Mouse (Mus musculus) hindbrain, postnatal 0 days (tissue): ENCODE results near the gene Prkcb. TPM values are rescaled to one million over a fixed set of nuclear protein-coding genes. Genes with fewer than 3 reads are reported as not detected.

ENCODE experiments used
- ATAC-seq: fragments of 200-750 bp; cut with Nextera tagmentation; 2 replicates; pipeline ENCODE4 v1.8.0; 2017; ENCODE audit warnings: mild to moderate bottlenecking, moderate TSS enrichment, moderate library complexity
- DNase-seq: peaks from one replicate; pipeline ENCODE4 v3.0.0-alpha.2; 2015; ENCODE audit warnings: low spot score
- H3K27ac ChIP-seq: fragments of 300-500 bp; sonication (generic); 2 replicates; pipeline ENCODE4 v1.5.1; 2014; ENCODE audit warnings: mild to moderate bottlenecking
- H3K27me3 ChIP-seq: fragments of 300-500 bp; sonication (generic); 2 replicates; pipeline ENCODE4 v1.6.1; 2014; ENCODE audit warnings: low read length, mixed read lengths; ENCODE audit not compliant: insufficient read depth
- H3K36me3 ChIP-seq: fragments of 300-500 bp; sonication (generic); 2 replicates; pipeline ENCODE4 v1.6.1; 2014; ENCODE audit warnings: low read length, mixed read lengths; ENCODE audit not compliant: insufficient read depth
- H3K4me1 ChIP-seq: fragments of 300-500 bp; sonication (generic); 2 replicates; pipeline ENCODE4 v1.6.1; 2014; ENCODE audit warnings: antibody characterized with exemption, low read length, mixed read lengths; ENCODE audit not compliant: insufficient read depth
- H3K4me2 ChIP-seq: fragments of 300-500 bp; sonication (generic); 2 replicates; pipeline ENCODE4 v1.6.1; 2014; ENCODE audit warnings: low read depth, mild to moderate bottlenecking, low read length, moderate library complexity, mixed read lengths
- H3K4me3 ChIP-seq: fragments of 300-500 bp; sonication (generic); 2 replicates; pipeline ENCODE4 v1.5.1; 2014; ENCODE audit warnings: low read length
- H3K9ac ChIP-seq: fragments of 300-500 bp; sonication (generic); replicated peaks from 2 replicates; pipeline ENCODE4 v1.6.1; 2014; ENCODE audit warnings: mild to moderate bottlenecking, low read length, moderate library complexity, mixed read lengths
- H3K9me3 ChIP-seq: fragments of 300-500 bp; sonication (generic); 2 replicates; pipeline ENCODE4 v1.6.1; 2016; ENCODE audit warnings: low read length, mixed read lengths
- CTCF ChIP-seq: IDR thresholded peaks from 2 replicates; pipeline ENCODE4 v1.5.1; 2016; ENCODE audit warnings: antibody characterized with exemption, control low read depth, low read depth
- WGBS: fragments of 180-500 bp; shearing (Covaris S2); extraction: QIAGEN DNeasy Blood & Tissue Kit; methylation state at CpG from one replicate; pipeline ENCODE4 v1.1.7; 2014; 5-methylcytosine and 5-hydroxymethylcytosine counted together
- polyA plus RNA-seq: library from polyadenylated mRNA; unstranded; fragments of >200 nt; fragmentation: Nextera tagmentation; extraction: Ambion mirVana; gene quantifications from 2 replicates; pipeline ENCODE4 v1.2.1, GENCODE M21; 2015
- total RNA-seq: library from RNA; depleted of rRNA; stranded (reverse); fragments of >200 nt; gene quantifications from 2 replicates; pipeline ENCODE4 v1.2.3, GENCODE M21; 2014

Prkcb gene
- total and polyA plus RNA-seq, 2 experiments from 2014 or later = 187 to 261 TPM

DNA sequence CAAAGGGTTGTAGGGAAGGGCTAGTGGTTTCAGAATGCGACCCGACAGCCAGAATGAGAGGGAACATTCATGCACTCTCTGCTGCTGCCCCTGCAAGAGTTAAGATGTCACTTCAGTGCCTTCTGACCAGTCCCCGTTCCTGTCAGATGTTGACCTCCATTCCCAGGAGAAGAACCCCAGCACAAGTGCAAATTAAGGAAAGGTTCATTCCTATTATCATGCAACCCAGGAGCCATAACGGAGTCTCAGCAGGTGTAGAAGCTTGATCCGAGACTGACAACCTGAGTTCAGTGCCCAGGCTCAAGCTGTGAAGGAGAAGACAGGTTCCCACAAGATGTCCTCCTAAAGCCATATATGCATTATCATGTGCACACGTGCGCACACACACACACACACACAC is 280.2 kb downstream of the Prkcb start:
- WGBS = 72% methylated on average over 7 of the region's 7 CpGs
- DNase-seq (no peak), ATAC-seq (no peak)
- Histone ChIP-seq H3K9ac (no peak overlapping the region), H3K27me3 (no peaks in the 10 kb centered on the region), H3K4me1 (no peaks in the 10 kb centered on the region), H3K9me3 (no peaks in the 10 kb centered on the region), H3K36me3 (no peaks in the 10 kb centered on the region; the same call in 1 of the 2 replicates), H3K4me2 (no peak overlapping the region), H3K27ac (no peak overlapping the region), H3K4me3 (no peak overlapping the region)
- TF ChIP-seq CTCF = no peak

DNA sequence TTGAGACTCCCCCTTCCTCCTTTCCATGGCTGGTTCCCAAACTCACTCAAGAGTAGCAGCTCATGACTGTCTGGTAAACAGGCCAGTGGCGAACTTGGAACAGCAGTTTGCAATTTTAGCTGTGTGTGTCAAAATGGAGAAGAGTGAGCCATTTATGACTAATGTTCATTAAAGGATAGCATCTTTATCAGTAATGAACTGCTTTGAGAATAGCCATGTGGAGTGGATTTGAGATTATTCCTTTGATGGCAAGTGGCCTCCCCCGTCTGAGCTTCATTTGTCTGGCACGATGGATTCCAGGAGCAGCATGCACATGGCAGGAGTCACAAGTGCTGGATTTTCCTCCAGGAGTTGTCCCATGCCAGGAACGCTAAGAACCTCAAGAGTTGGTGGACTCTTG is 281.9 kb downstream of the Prkcb start:
- Histone ChIP-seq H3K9me3 (no peaks in the 10 kb centered on the region), H3K4me3 (no peak overlapping the region), H3K36me3 (no peaks in the 10 kb centered on the region; the same call in 1 of the 2 replicates), H3K27ac (no peak overlapping the region), H3K27me3 (no peaks in the 10 kb centered on the region), H3K4me2 (no peak overlapping the region), H3K9ac (no peak overlapping the region), H3K4me1 (no peaks in the 10 kb centered on the region)
- 86% methylated on average over 4 of the region's 4 CpGs for WGBS
- no peak for TF ChIP-seq CTCF
- ATAC-seq (no peak), DNase-seq (no peak)

DNA sequence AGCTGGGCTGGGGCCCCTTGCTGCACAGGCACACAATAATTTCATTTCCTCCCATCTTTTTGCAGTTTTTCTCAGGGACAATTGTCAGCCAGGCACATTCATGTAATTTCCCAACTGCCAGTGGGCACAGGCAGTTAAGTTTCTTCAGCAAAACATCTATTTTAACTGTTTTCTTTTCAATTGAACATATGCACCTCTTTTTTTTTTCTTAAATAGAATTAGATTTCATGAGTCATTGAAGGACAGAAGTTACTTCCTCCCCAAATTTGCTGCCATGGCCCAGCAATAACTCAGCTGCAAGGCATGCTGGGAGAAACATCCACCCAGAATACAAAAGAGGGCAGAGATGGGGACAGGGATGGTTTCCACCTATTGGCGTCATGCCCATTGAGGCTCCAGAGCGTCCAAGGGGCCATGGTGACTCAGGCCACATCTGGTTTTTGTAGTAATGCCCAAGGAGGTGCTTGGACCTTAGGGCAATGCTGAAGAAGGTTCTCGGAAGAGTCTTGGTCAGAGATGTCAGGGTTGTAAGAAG is 284.6 kb downstream of the Prkcb start:
- Histone ChIP-seq H3K36me3 (no peaks in the 10 kb centered on the region; the same call in 1 of the 2 replicates), H3K9me3 (no peaks in the 10 kb centered on the region), H3K9ac (no peak overlapping the region), H3K4me3 (no peak overlapping the region), H3K27me3 (no peaks in the 10 kb centered on the region), H3K4me1 (no peaks in the 10 kb centered on the region), H3K4me2 (no peak overlapping the region), H3K27ac (no peak overlapping the region)
- 85% methylated on average over 3 of the region's 3 CpGs for WGBS
- ATAC-seq (no peak), DNase-seq (no peak)
- no peak for TF ChIP-seq CTCF

GRCm38 (mm10) chr7:122574418-122574817 is 285.9 kb downstream of the Prkcb start:
- WGBS = 88% methylated on average over 7 of the region's 7 CpGs
- no peaks in the 10 kb centered on the region for H3K9me3 ChIP-seq
- TF ChIP-seq CTCF = no peak
- no peaks in the 10 kb centered on the region for H3K36me3 ChIP-seq
- no peaks in the 10 kb centered on the region for H3K27me3 ChIP-seq
- no peak overlapping the region for H3K9ac ChIP-seq
- H3K4me2 ChIP-seq = no peak overlapping the region
- H3K4me3 ChIP-seq = no peak overlapping the region
- ATAC-seq (no peak), DNase-seq (no peak)
- H3K27ac ChIP-seq = no peak overlapping the region
- no peaks in the 10 kb centered on the region for H3K4me1 ChIP-seq

GRCm38 (mm10) chr7:122575056-122575455 is 286.5 kb downstream of the Prkcb start:
- no peaks in the 10 kb centered on the region for H3K27me3 ChIP-seq
- no peak for DNase-seq
- H3K4me2 ChIP-seq = no peak overlapping the region
- no peak overlapping the region for H3K4me3 ChIP-seq
- no peaks in the 10 kb centered on the region for H3K4me1 ChIP-seq
- no peak for ATAC-seq
- H3K36me3 ChIP-seq = no peaks in the 10 kb centered on the region
- no peaks in the 10 kb centered on the region for H3K9me3 ChIP-seq
- H3K9ac ChIP-seq = no peak overlapping the region
- H3K27ac ChIP-seq = no peak overlapping the region
- no peak for TF ChIP-seq CTCF
- 89% methylated on average over 5 of the region's 5 CpGs for WGBS

DNA sequence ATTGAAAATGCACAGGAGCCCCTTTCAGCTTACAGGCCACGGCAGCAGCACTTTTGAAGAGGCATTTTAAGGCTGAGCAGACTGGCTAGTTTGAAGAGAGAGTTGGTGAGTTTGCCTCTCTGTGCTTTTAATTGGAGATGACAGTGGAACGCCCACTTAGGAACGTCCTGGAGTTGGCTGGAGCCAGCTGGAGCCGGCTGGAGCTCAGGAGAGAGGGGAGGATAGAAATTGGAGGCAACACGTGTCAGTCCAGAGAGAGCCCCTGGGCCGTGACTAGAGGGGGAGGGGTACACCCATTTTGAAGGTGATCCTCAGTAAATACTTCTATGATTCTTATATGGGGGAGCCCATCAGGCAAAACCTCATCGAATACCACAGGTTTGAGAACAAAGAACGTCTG is 287.0 kb downstream of the Prkcb start:
- ATAC-seq = 0 out of 2 replicates have a peak, but pooled peaks have one; percentile 61
- WGBS = 40% methylated on average over 8 of the region's 8 CpGs

GRCm38 (mm10) chr7:122577571-122577970 is 289.0 kb downstream of the Prkcb start:
- H3K4me2 ChIP-seq = no peak overlapping the region
- H3K27me3 ChIP-seq = no peaks in the 10 kb centered on the region
- no peaks in the 10 kb centered on the region for H3K36me3 ChIP-seq
- 74% methylated on average over 4 of the region's 4 CpGs for WGBS
- H3K9me3 ChIP-seq = no peaks in the 10 kb centered on the region
- H3K4me3 ChIP-seq = no peak overlapping the region
- no peak for TF ChIP-seq CTCF
- H3K27ac ChIP-seq = no peak overlapping the region
- ATAC-seq (no peak), DNase-seq (no peak)
- no peaks in the 10 kb centered on the region for H3K4me1 ChIP-seq
- H3K9ac ChIP-seq = no peak overlapping the region

More for the DNA sequence above, 287.0 kb downstream of the Prkcb start:
- no peaks in the 10 kb centered on the region for H3K36me3 ChIP-seq
- no peak for DNase-seq
- H3K27ac ChIP-seq = no peak overlapping the region
- H3K4me2 ChIP-seq = no peak overlapping the region
- no peaks in the 10 kb centered on the region for H3K9me3 ChIP-seq
- no peaks in the 10 kb centered on the region for H3K4me1 ChIP-seq
- no peak overlapping the region for H3K4me3 ChIP-seq
- H3K9ac ChIP-seq = no peak overlapping the region
- no peaks in the 10 kb centered on the region for H3K27me3 ChIP-seq
- TF ChIP-seq CTCF = no peak
